Mouse (Mus musculus) urinary bladder, postnatal 25 days (tissue): Measurements from ENCODE around the gene Trabd.
A peak's percentile ranks its signal among the peaks of the same experiment; 100 is the strongest.

ENCODE experiments used
- DNase-seq: peaks from one replicate; pipeline ENCODE4 v3.0.0; 2022; ENCODE audit warnings: low spot score

The Trabd gene

GRCm38 (mm10) chr15:89078208-89078836, 3.4 kb downstream of the Trabd start:
- peak; percentile 33 for DNase-seq

GRCm38 (mm10) chr15:89083906-89084305, 9.0 kb downstream of the Trabd start:
- DNase-seq = no peak

- no peak for DNase-seq
Observed at GRCm38 (mm10) chr15:89084826-89085225, 9.9 kb downstream of the Trabd start.

GRCm38 (mm10) chr15:89088607-89089247, 13.8 kb downstream of the Trabd start, which contains the start of gene Selenoo:
Gene Selenoo (plus strand): TSS chr15:89089084.
- DNase-seq = peak; percentile 88

GRCm38 (mm10) chr15:89089248-89090051, 14.5 kb downstream of the Trabd start:
- peak; percentile 35 for DNase-seq

GRCm38 (mm10) chr15:89090662-89091061, 15.7 kb downstream of the Trabd start:
- DNase-seq = no peak

GRCm38 (mm10) chr15:89092181-89092580, 17.3 kb downstream of the Trabd start:
- DNase-seq = no peak

- no peak for DNase-seq
Observed at GRCm38 (mm10) chr15:89097450-89097849, 22.5 kb downstream of the Trabd start.

- no peak for DNase-seq
Observed at GRCm38 (mm10) chr15:89098616-89099015, 23.7 kb downstream of the Trabd start.

GRCm38 (mm10) chr15:89100823-89101222, 25.9 kb downstream of the Trabd start:
- DNase-seq = no peak

GRCm38 (mm10) chr15:89102646-89103045, 27.7 kb downstream of the Trabd start:
- DNase-seq = no peak

GRCm38 (mm10) chr15:89103921-89104320, 29.0 kb downstream of the Trabd start:
- DNase-seq = no peak

GRCm38 (mm10) chr15:89104425-89104824, 29.5 kb downstream of the Trabd start:
- no peak for DNase-seq

GRCm38 (mm10) chr15:89106073-89106472, 31.1 kb downstream of the Trabd start:
- no peak for DNase-seq

- no peak for DNase-seq
Observed at GRCm38 (mm10) chr15:89106976-89107375, 32.1 kb downstream of the Trabd start.

- no peak for DNase-seq
Observed at GRCm38 (mm10) chr15:89110147-89110546, 35.2 kb downstream of the Trabd start.

- no peak for DNase-seq
Observed at GRCm38 (mm10) chr15:89118007-89118406, 43.1 kb downstream of the Trabd start.

GRCm38 (mm10) chr15:89122649-89123366, 47.9 kb downstream of the Trabd start, which contains the start of gene Tubgcp6:
Gene Tubgcp6 (minus strand): TSS chr15:89123112.
- DNase-seq = peak; percentile 95

GRCm38 (mm10) chr15:89123595-89123994, 48.7 kb downstream of the Trabd start:
- no peak for DNase-seq

GRCm38 (mm10) chr15:89124312-89124711, 49.4 kb downstream of the Trabd start:
- DNase-seq = no peak

- DNase-seq = no peak
Observed at GRCm38 (mm10) chr15:89125351-89125750, 50.4 kb downstream of the Trabd start.

- no peak for DNase-seq
Observed at GRCm38 (mm10) chr15:89126622-89127021, 51.7 kb downstream of the Trabd start.
